Mouse (Mus musculus) intestine, postnatal 0 days (tissue): ENCODE results near the gene Hmcn1. TPM values are rescaled to one million over a fixed set of nuclear protein-coding genes. Genes with fewer than 3 reads are reported as not detected.

Experiments used
- ATAC-seq: fragments of 200-750 bp; cut with Nextera tagmentation; 2 replicates; pipeline ENCODE4 v1.8.0; 2017; ENCODE audit warnings: mild to moderate bottlenecking, moderate TSS enrichment, moderate library complexity
- H3K27ac ChIP-seq: fragments of 300-500 bp; sonication (generic); 2 replicates; pipeline ENCODE4 v1.5.1; 2014; ENCODE audit warnings: mild to moderate bottlenecking, low read depth, low read length, moderate library complexity
- H3K27me3 ChIP-seq: fragments of 300-500 bp; sonication (generic); replicated peaks from 2 replicates; pipeline ENCODE4 v1.6.1; 2014; ENCODE audit warnings: low read length, mixed read lengths; ENCODE audit not compliant: control insufficient read depth, insufficient read depth
- H3K36me3 ChIP-seq: fragments of 300-500 bp; sonication (generic); 2 replicates; pipeline ENCODE4 v1.6.1; 2014; ENCODE audit warnings: mild to moderate bottlenecking, moderate library complexity; ENCODE audit not compliant: control insufficient read depth, insufficient read depth
- H3K4me1 ChIP-seq: fragments of 300-500 bp; sonication (generic); replicated peaks from 2 replicates; pipeline ENCODE4 v1.6.1; 2014; ENCODE audit warnings: antibody characterized with exemption, low read length, mixed read lengths; ENCODE audit not compliant: control insufficient read depth, insufficient read depth
- H3K4me2 ChIP-seq: fragments of 300-500 bp; sonication (generic); replicated peaks from 2 replicates; pipeline ENCODE4 v1.6.1; 2014; ENCODE audit warnings: low read depth, mild to moderate bottlenecking, moderate library complexity
- H3K4me3 ChIP-seq: fragments of 300-500 bp; sonication (generic); 2 replicates; pipeline ENCODE4 v1.5.1; 2014; ENCODE audit warnings: low read depth, low read length
- H3K9ac ChIP-seq: fragments of 300-500 bp; sonication (generic); 2 replicates; pipeline ENCODE4 v1.6.1; 2014; ENCODE audit warnings: mild to moderate bottlenecking, low read depth, low read length
- H3K9me3 ChIP-seq: fragments of 300-500 bp; sonication (generic); 2 replicates; pipeline ENCODE4 v1.6.1; 2016; ENCODE audit warnings: mixed run types; ENCODE audit not compliant: control insufficient read depth
- CTCF ChIP-seq: sonication (generic); IDR thresholded peaks from 2 replicates; pipeline ENCODE4 v1.5.1; 2016; ENCODE audit warnings: low read depth, mild to moderate bottlenecking, control low read depth, antibody characterized with exemption, moderate library complexity
- WGBS: fragments of 180-500 bp; shearing (Covaris S2); extraction: QIAGEN DNeasy Blood & Tissue Kit; methylation state at CpG from one replicate; pipeline ENCODE4 v1.1.7; 2014; 5-methylcytosine and 5-hydroxymethylcytosine counted together
- polyA plus RNA-seq: library from polyadenylated mRNA; unstranded; fragments of >200 nt; fragmentation: Nextera tagmentation; extraction: Ambion mirVana; gene quantifications from 2 replicates; pipeline ENCODE4 v1.2.1, GENCODE M21; 2015

Hmcn1 gene
- polyA plus RNA-seq, 1 experiment from 2014 or later = 4.2 TPM

GRCm38 (mm10) chr1:150569820-150570543 is 423.3 kb downstream of the Hmcn1 start:
- no peaks in the 10 kb centered on the region for H3K27me3 ChIP-seq
- no peak overlapping the region for H3K9ac ChIP-seq
- WGBS = 93% methylated on average over 5 of the region's 5 CpGs
- no peaks in the 10 kb centered on the region for H3K9me3 ChIP-seq
- no peak overlapping the region for H3K4me3 ChIP-seq
- TF ChIP-seq CTCF = no peak
- H3K36me3 ChIP-seq = no peaks in the 10 kb centered on the region
- ATAC-seq = no peak
- H3K27ac ChIP-seq = no peak overlapping the region
- H3K4me2 ChIP-seq = no peak overlapping the region
- no peaks in the 10 kb centered on the region for H3K4me1 ChIP-seq

- H3K9ac ChIP-seq = no peak overlapping the region
- H3K27ac ChIP-seq = no peak overlapping the region
- H3K36me3 ChIP-seq = no peaks in the 10 kb centered on the region
- H3K4me3 ChIP-seq = no peak overlapping the region
- no peaks in the 10 kb centered on the region for H3K9me3 ChIP-seq
- no peak for ATAC-seq
- H3K4me1 ChIP-seq = no peaks in the 10 kb centered on the region
- 90% methylated on average over 4 of the region's 4 CpGs for WGBS
- no peaks in the 10 kb centered on the region for H3K27me3 ChIP-seq
- no peak for TF ChIP-seq CTCF
- no peak overlapping the region for H3K4me2 ChIP-seq
Observed at GRCm38 (mm10) chr1:150566287-150566686, 426.9 kb downstream of the Hmcn1 start.

- H3K4me1 ChIP-seq = no peaks in the 10 kb centered on the region
- H3K27me3 ChIP-seq = no peaks in the 10 kb centered on the region
- no peak overlapping the region for H3K4me3 ChIP-seq
- H3K4me2 ChIP-seq = no peak overlapping the region
- H3K9ac ChIP-seq = no peak overlapping the region
- no peak for ATAC-seq
- H3K36me3 ChIP-seq = no peaks in the 10 kb centered on the region
- no peaks in the 10 kb centered on the region for H3K9me3 ChIP-seq
- TF ChIP-seq CTCF = 0 out of 2 replicates have a peak, but pooled peaks have one; percentile 15
- no peak overlapping the region for H3K27ac ChIP-seq
- 73% methylated on average over 3 of the region's 3 CpGs for WGBS
Observed at GRCm38 (mm10) chr1:150556621-150557020, 436.6 kb downstream of the Hmcn1 start.

GRCm38 (mm10) chr1:150551390-150551789 is 441.8 kb downstream of the Hmcn1 start:
- no peaks in the 10 kb centered on the region for H3K9me3 ChIP-seq
- no peak for TF ChIP-seq CTCF
- 82% methylated on average over 1 of the region's 1 CpGs for WGBS
- H3K9ac ChIP-seq = no peak overlapping the region
- H3K4me1 ChIP-seq = no peaks in the 10 kb centered on the region
- no peak for ATAC-seq
- no peaks in the 10 kb centered on the region for H3K27me3 ChIP-seq
- H3K4me2 ChIP-seq = no peak overlapping the region
- H3K4me3 ChIP-seq = no peak overlapping the region
- H3K27ac ChIP-seq = no peak overlapping the region
- no peaks in the 10 kb centered on the region for H3K36me3 ChIP-seq

GRCm38 (mm10) chr1:150546463-150546862 is 446.8 kb downstream of the Hmcn1 start:
- no peak for ATAC-seq
- H3K27ac ChIP-seq = no peak overlapping the region
- no peaks in the 10 kb centered on the region for H3K9me3 ChIP-seq
- no peaks in the 10 kb centered on the region for H3K27me3 ChIP-seq
- H3K4me1 ChIP-seq = no peaks in the 10 kb centered on the region
- no peaks in the 10 kb centered on the region for H3K36me3 ChIP-seq
- WGBS = 66% methylated on average over 3 of the region's 3 CpGs
- no peak for TF ChIP-seq CTCF
- H3K4me3 ChIP-seq = no peak overlapping the region
- no peak overlapping the region for H3K4me2 ChIP-seq
- H3K9ac ChIP-seq = no peak overlapping the region

GRCm38 (mm10) chr1:150540267-150540666 is 453.0 kb downstream of the Hmcn1 start:
- no peak overlapping the region for H3K27ac ChIP-seq
- 8% methylated on average over 5 of the region's 5 CpGs for WGBS
- no peaks in the 10 kb centered on the region for H3K9me3 ChIP-seq
- no peak overlapping the region for H3K9ac ChIP-seq
- H3K36me3 ChIP-seq = no peaks in the 10 kb centered on the region
- TF ChIP-seq CTCF = peak; percentile 86
- no peak for ATAC-seq
- no peaks in the 10 kb centered on the region for H3K27me3 ChIP-seq
- no peak overlapping the region for H3K4me2 ChIP-seq
- no peaks in the 10 kb centered on the region for H3K4me1 ChIP-seq
- H3K4me3 ChIP-seq = no peak overlapping the region
